Mouse (Mus musculus) urinary bladder, postnatal 14 days (tissue): ENCODE measurements around the gene Fmnl2.

ENCODE experiments used
- DNase-seq: peaks from one replicate; pipeline ENCODE4 v3.0.0; 2021; ENCODE audit warnings: low spot score

The Fmnl2 gene

GRCm38 (mm10) chr2:52987035-52987434 lies 129.4 kb downstream of the Fmnl2 start:
- DNase-seq = no peak

- DNase-seq = no peak
Measured at GRCm38 (mm10) chr2:52987637-52988295, 130.1 kb downstream of the Fmnl2 start.

GRCm38 (mm10) chr2:52989316-52989715 lies 131.7 kb downstream of the Fmnl2 start:
- DNase-seq = no peak

- peak; percentile 51 for DNase-seq
Measured at GRCm38 (mm10) chr2:52990874-52991687, 133.4 kb downstream of the Fmnl2 start.

- DNase-seq = no peak
Measured at GRCm38 (mm10) chr2:52991688-52992194, 134.1 kb downstream of the Fmnl2 start.

- DNase-seq = no peak
Measured at GRCm38 (mm10) chr2:52993241-52993640, 135.6 kb downstream of the Fmnl2 start.

GRCm38 (mm10) chr2:52994526-52994925 lies 136.9 kb downstream of the Fmnl2 start:
- no peak for DNase-seq

- peak; percentile 27 for DNase-seq
Measured at GRCm38 (mm10) chr2:52997955-52998750, 140.5 kb downstream of the Fmnl2 start.

- DNase-seq = no peak
Measured at GRCm38 (mm10) chr2:52999524-52999969, 141.9 kb downstream of the Fmnl2 start.

- DNase-seq = no peak
Measured at GRCm38 (mm10) chr2:53000446-53000845, 142.8 kb downstream of the Fmnl2 start.

GRCm38 (mm10) chr2:53006161-53006560 lies 148.5 kb downstream of the Fmnl2 start:
- DNase-seq = no peak

GRCm38 (mm10) chr2:53007142-53007541 lies 149.5 kb downstream of the Fmnl2 start:
- peak; percentile 61 for DNase-seq

GRCm38 (mm10) chr2:53013051-53013450 lies 155.4 kb downstream of the Fmnl2 start:
- no peak for DNase-seq

GRCm38 (mm10) chr2:53014451-53014850 lies 156.8 kb downstream of the Fmnl2 start:
- no peak for DNase-seq

- DNase-seq = no peak
Measured at GRCm38 (mm10) chr2:53022982-53023381, 165.3 kb downstream of the Fmnl2 start.

GRCm38 (mm10) chr2:53026056-53026769 lies 168.6 kb downstream of the Fmnl2 start:
- DNase-seq = peak; percentile 19

GRCm38 (mm10) chr2:53028868-53029267 lies 171.2 kb downstream of the Fmnl2 start:
- DNase-seq = no peak

- DNase-seq = peak; percentile 18
Measured at GRCm38 (mm10) chr2:53029716-53030431, 172.2 kb downstream of the Fmnl2 start.

GRCm38 (mm10) chr2:53030432-53030826 lies 172.8 kb downstream of the Fmnl2 start:
- DNase-seq = peak; percentile 10

- no peak for DNase-seq
Measured at GRCm38 (mm10) chr2:53038253-53038652, 180.6 kb downstream of the Fmnl2 start.

- DNase-seq = no peak
Measured at GRCm38 (mm10) chr2:53038737-53039136, 181.1 kb downstream of the Fmnl2 start.
